Mouse (Mus musculus) midbrain, embryonic 15.5 days (tissue): ENCODE data around the gene Ddit4. TPM values are rescaled to one million over a fixed set of nuclear protein-coding genes. Genes with fewer than 3 reads are reported as not detected.

Source experiments
- ATAC-seq: fragments of 200-750 bp; cut with Nextera tagmentation; replicated peaks from 2 replicates; pipeline ENCODE4 v1.8.0; 2017; ENCODE audit warnings: moderate TSS enrichment
- H3K27ac ChIP-seq: fragments of 300-500 bp; sonication (generic); 2 replicates; pipeline ENCODE4 v1.5.1; 2015; ENCODE audit warnings: mild to moderate bottlenecking, inconsistent platforms
- H3K27me3 ChIP-seq: fragments of 300-500 bp; sonication (generic); replicated peaks from 2 replicates; pipeline ENCODE4 v1.6.1; 2015; ENCODE audit warnings: inconsistent platforms
- H3K36me3 ChIP-seq: fragments of 300-500 bp; sonication (generic); replicated peaks from 2 replicates; pipeline ENCODE4 v1.6.1; 2015; ENCODE audit warnings: inconsistent platforms
- H3K4me1 ChIP-seq: fragments of 300-500 bp; sonication (generic); 2 replicates; pipeline ENCODE4 v1.6.1; 2015; ENCODE audit warnings: inconsistent platforms
- H3K4me2 ChIP-seq: fragments of 300-500 bp; sonication (generic); 2 replicates; pipeline ENCODE4 v1.6.1; 2015; ENCODE audit warnings: inconsistent platforms, mild to moderate bottlenecking, moderate library complexity
- H3K4me3 ChIP-seq: fragments of 300-500 bp; sonication (generic); 2 replicates; pipeline ENCODE4 v1.5.1; 2015; ENCODE audit warnings: mild to moderate bottlenecking, inconsistent platforms
- H3K9ac ChIP-seq: fragments of 300-500 bp; sonication (generic); 2 replicates; pipeline ENCODE4 v1.6.1; 2015; ENCODE audit warnings: mild to moderate bottlenecking, inconsistent platforms
- H3K9me3 ChIP-seq: fragments of 300-500 bp; sonication (generic); 2 replicates; pipeline ENCODE4 v1.6.1; 2016; ENCODE audit warnings: inconsistent platforms
- WGBS: fragments of 180-500 bp; shearing (Covaris S2); methylation state at CpG from one replicate; pipeline ENCODE4 v1.1.7; 2015; ENCODE audit warnings: mixed read lengths; 5-methylcytosine and 5-hydroxymethylcytosine counted together
- polyA plus RNA-seq: library from polyadenylated mRNA; unstranded; fragments of >200 nt; fragmentation: Nextera tagmentation; extraction: Ambion mirVana; gene quantifications from 2 replicates; pipeline ENCODE4 v1.2.1, GENCODE M21; 2015

Ddit4 gene
- polyA plus RNA-seq, 1 experiment from 2014 or later: 52.6 TPM

DNA sequence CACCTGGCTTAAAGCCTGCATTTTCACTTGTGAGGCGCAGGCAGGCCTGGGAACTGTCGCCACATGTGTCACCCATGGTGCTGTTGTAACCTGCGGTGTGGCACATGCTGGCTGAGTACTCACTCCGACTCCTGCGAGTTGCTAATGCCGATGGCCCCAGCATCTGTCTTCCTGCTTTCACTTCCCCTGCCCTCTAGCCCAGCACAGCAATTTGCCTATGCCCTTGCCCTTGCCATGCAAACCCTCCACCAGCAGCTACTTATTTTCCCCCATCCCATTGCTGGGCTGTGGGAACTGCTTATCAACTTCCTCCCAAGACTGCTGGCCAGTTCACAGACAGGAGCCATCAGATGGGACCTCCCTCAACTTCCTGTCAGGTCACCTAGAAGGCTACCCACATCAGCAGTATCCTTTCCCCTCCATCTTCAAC, 29.2 kb upstream of the Ddit4 start:
- no peaks in the 10 kb centered on the region for H3K36me3 ChIP-seq
- no peak overlapping the region for H3K4me3 ChIP-seq
- H3K27ac ChIP-seq: no peak overlapping the region
- 95% methylated on average over 6 of the region's 6 CpGs for WGBS
- no peaks in the 10 kb centered on the region for H3K9me3 ChIP-seq
- H3K4me1 ChIP-seq: peaks cover 14% of the 10 kb centered on the region
- no peaks in the 10 kb centered on the region for H3K27me3 ChIP-seq
- no peak overlapping the region for H3K4me2 ChIP-seq
- ATAC-seq: no peak
- no peak overlapping the region for H3K9ac ChIP-seq

DNA sequence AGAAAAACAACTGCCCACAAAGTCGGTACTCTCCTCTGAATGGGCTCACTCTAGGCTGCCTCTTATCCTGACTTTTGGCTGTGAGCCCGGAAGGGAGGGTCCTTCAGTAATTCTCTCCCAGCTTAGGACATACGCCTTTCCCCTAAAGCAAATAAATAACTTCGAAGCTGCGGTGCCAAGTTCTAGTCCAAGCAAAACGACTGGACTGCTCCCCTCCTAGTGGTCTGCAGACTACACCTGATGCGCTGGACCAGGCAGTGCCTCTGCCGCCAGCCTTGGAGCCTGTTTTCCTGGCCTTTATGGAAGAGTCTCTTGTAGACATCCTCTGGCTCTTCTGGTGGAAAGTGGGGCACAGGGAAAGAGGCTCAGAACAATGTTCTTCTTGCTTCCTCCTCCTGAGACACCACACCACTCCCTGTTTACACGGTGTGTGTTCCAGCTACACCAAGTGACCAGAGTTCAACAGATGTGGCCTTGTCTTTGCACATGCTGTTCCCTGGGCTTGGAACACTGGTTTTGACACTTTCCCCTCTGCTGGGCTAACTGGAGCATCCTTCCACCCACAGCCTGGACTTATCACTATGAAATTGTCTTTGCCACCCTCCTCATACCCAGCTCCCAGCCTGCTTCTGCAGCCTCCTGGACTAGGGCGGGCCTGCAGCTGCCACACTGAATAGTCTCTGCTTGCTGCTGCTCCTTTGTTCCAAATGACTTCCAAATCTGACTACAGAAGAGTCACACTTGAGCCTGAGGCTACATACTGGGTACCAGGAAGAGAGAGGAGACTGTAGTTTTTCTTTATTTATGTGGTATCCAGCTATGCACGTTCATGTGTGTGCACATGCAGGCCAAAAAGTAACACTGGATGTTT, 27.5 kb upstream of the Ddit4 start:
- H3K4me1 ChIP-seq: peaks cover 22% of the 10 kb centered on the region
- no peaks in the 10 kb centered on the region for H3K27me3 ChIP-seq
- H3K27ac ChIP-seq: peak overlapping the region; percentile 59
- no peak overlapping the region for H3K9ac ChIP-seq
- 37% methylated on average over 11 of the region's 11 CpGs for WGBS
- peak; percentile 37; the same call in 1 of the 2 replicates for ATAC-seq
- H3K9me3 ChIP-seq: no peaks in the 10 kb centered on the region
- no peak overlapping the region for H3K4me2 ChIP-seq
- H3K36me3 ChIP-seq: no peaks in the 10 kb centered on the region
- no peak overlapping the region for H3K4me3 ChIP-seq

DNA sequence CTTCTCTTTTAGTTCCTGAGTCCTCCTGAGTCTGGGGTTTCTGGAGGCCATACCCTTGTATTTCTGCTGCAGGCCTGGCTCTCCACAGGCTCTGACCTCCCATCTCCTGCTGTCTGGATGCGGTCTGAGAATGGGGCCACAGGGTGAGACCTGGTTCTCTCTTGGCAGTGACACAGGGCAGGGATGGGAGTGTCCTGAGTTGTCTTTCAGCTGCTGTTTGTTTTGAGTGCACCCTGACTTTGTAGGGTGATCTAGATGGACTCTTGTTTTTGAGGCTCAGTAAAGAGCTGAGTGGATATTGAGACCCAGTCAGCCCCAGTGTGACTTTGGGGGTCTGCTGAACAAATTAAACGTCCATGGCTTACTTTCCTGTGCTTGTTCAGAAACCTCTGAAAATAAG, 26.8 kb upstream of the Ddit4 start:
- WGBS: 51% methylated on average over 2 of the region's 2 CpGs

DNA sequence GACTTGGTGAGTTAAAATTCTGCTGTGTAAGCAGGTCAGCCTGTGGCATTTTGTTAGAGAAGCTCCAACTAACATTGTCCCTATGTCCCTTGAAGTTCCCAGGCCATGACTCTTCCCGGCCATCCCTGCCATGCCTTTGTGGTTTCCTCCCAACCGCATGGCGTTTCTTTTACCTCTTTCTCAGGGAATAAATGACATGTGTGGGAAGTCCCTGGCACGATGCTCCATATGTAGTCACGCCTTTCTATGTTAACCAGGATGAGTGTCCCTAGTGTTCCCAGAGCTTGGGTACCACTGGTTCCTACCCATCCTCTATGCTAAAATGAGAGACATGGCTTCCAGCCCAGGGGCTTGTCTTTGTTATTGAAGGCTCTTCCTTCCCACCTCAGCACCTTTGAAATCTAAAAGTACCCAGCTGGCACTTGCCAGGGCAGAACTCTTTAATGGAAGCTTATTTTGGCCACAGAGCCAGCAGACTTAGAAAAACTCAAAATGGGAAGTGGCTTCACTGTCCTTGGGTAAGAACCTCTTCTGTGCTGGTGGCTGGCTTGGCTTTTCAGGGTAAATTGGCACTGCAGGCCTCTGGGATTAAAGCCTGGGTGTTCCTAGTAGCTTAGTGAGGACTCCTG, 26.2 kb upstream of the Ddit4 start:
- H3K36me3 ChIP-seq: no peaks in the 10 kb centered on the region
- H3K4me3 ChIP-seq: no peak overlapping the region
- ATAC-seq: no peak
- no peak overlapping the region for H3K4me2 ChIP-seq
- H3K9me3 ChIP-seq: no peaks in the 10 kb centered on the region
- H3K27ac ChIP-seq: 0 out of 2 replicates have a peak overlapping the region, but pooled peaks have one; percentile 53
- WGBS: 91% methylated on average over 5 of the region's 5 CpGs
- H3K4me1 ChIP-seq: peaks cover 25% of the 10 kb centered on the region
- no peak overlapping the region for H3K9ac ChIP-seq
- no peaks in the 10 kb centered on the region for H3K27me3 ChIP-seq

More for the DNA sequence above, 26.8 kb upstream of the Ddit4 start:
- no peak overlapping the region for H3K4me2 ChIP-seq
- no peak overlapping the region for H3K9ac ChIP-seq
- no peak for ATAC-seq
- H3K36me3 ChIP-seq: no peaks in the 10 kb centered on the region
- H3K4me1 ChIP-seq: peaks cover 25% of the 10 kb centered on the region
- H3K9me3 ChIP-seq: no peaks in the 10 kb centered on the region
- no peak overlapping the region for H3K4me3 ChIP-seq
- H3K27ac ChIP-seq: peak overlapping the region; percentile 53
- H3K27me3 ChIP-seq: no peaks in the 10 kb centered on the region

DNA sequence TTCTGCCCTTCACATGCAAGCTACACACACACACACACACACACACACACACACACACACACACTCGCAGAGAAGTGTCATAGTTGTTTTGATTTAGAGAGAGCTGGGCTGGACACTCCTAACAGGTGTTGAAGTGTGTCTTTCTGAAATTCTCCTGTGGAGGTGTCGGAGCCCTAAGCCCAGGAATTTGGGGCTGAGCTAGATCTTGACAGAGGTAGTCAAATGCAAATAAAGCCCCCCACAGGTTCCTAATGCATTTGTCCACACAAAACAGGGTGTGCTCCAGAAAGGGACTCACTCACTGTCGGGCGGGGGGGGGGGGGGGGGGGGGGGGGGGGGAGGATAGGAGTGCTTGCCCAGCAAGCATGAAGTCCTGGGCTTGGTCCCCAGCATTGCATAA, 25.5 kb upstream of the Ddit4 start:
- no peak overlapping the region for H3K4me3 ChIP-seq
- no peaks in the 10 kb centered on the region for H3K36me3 ChIP-seq
- no peaks in the 10 kb centered on the region for H3K9me3 ChIP-seq
- WGBS: 59% methylated on average over 2 of the region's 4 CpGs
- no peak overlapping the region for H3K27ac ChIP-seq
- no peak overlapping the region for H3K4me2 ChIP-seq
- peaks cover 25% of the 10 kb centered on the region for H3K4me1 ChIP-seq
- no peak for ATAC-seq
- H3K9ac ChIP-seq: no peak overlapping the region
- no peaks in the 10 kb centered on the region for H3K27me3 ChIP-seq

DNA sequence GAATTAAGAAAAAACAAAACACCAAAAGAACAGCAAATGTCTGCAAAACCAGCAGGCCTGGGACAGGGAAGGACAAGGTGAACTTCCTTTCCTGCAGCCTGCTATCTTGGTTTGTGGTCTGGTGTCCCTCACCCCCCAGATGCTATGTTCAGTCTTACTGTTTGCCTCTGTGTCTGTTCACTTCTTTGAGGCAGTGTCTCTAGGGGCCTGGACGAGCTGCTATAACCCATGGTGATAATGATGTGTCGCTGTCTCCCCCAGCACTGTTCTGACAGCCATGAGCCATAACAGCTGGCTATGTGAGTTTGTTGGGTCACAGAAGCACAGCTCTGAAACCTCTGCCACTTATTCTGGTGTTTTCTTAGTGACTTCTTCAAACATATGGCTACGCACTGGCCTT, 23.2 kb upstream of the Ddit4 start:
- H3K27me3 ChIP-seq: no peaks in the 10 kb centered on the region
- H3K9ac ChIP-seq: no peak overlapping the region
- H3K4me2 ChIP-seq: no peak overlapping the region
- WGBS: 59% methylated on average over 3 of the region's 3 CpGs
- peak overlapping the region; percentile 22; the same call in 1 of the 2 replicates for H3K27ac ChIP-seq
- peaks cover 40% of the 10 kb centered on the region for H3K4me1 ChIP-seq
- H3K4me3 ChIP-seq: no peak overlapping the region
- no peaks in the 10 kb centered on the region for H3K9me3 ChIP-seq
- no peak for ATAC-seq
- no peaks in the 10 kb centered on the region for H3K36me3 ChIP-seq

DNA sequence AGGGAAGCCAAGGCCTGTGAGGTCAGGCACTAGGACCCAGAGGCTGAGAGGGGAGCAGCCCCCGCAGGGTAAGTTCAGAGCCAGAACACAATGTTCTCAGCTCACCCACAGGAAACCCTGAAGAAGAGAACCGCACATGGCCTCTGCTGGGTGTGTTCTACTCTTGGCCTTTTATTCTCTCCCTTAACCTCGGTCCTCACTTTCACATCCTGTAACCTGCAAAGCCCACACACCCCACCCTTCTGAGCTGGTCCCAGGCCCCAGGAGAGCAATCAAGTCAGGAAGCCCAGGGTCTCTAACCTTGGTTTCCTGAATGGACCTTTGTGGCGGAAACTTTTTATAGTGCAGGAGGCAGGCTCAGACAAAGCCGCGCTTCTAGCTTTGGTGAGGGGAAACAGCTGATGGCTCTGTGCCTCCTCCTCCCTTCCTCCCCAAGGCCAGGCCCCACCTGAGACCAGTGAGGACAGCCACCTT, 22.6 kb upstream of the Ddit4 start:
- Histone ChIP-seq H3K27ac (peak overlapping the region; percentile 22; the same call in 1 of the 2 replicates), H3K4me3 (no peak overlapping the region), H3K27me3 (no peaks in the 10 kb centered on the region), H3K9me3 (no peaks in the 10 kb centered on the region), H3K4me1 (peaks cover 40% of the 10 kb centered on the region), H3K4me2 (peak overlapping the region; percentile 4; the same call in 1 of the 2 replicates), H3K9ac (no peak overlapping the region), H3K36me3 (no peaks in the 10 kb centered on the region)
- 15% methylated on average over 6 of the region's 6 CpGs for whole genome bisulfite sequencing
- ATAC-seq: peak; percentile 18; the same call in 1 of the 2 replicates

DNA sequence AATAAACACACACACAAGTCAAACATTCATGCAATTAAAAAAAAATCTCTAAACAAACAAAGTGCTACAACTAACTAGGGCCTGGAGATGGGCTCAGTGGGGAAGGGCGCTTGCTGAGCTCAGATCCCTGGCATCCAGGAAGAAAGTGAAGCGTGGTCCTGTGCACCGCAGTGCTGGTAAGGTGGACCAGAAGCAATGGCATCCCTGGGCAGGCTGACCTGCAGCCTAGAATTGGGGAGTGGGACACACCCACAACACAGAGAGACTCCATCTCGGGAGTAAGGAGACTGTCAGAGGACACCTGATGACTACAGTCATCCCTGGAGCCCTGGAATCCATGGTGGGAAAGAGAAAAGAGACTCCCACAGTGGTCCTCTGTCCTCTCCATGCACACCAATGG, 21.8 kb upstream of the Ddit4 start:
- Histone ChIP-seq H3K4me3 (no peak overlapping the region), H3K9ac (no peak overlapping the region), H3K4me2 (no peak overlapping the region), H3K9me3 (no peaks in the 10 kb centered on the region), H3K27me3 (no peaks in the 10 kb centered on the region), H3K36me3 (no peaks in the 10 kb centered on the region), H3K27ac (no peak overlapping the region), H3K4me1 (peaks cover 33% of the 10 kb centered on the region)
- 89% methylated on average over 4 of the region's 4 CpGs for WGBS
- no peak for ATAC-seq

DNA sequence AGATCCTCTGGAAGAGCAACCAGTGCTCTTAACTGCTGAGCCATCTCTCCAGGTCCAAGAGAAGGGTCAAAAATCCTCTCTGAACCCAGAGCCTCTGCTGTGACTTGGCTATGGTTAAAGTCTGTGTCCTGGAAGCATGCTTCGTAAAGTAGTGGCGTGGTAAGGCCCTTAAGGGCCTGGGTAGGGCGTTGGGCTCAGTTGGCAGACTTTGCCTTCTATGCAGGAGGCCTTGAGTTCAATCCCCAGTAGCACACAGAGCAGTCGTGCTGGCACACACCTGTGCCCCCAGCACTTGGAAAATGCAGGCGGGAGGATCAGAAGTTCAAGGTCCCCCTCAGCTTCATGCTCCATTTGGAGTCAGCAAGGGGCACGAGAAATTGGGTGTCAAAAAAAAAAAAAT, 21.4 kb upstream of the Ddit4 start:
- Histone ChIP-seq H3K4me2 (no peak overlapping the region), H3K36me3 (no peaks in the 10 kb centered on the region), H3K4me3 (no peak overlapping the region), H3K4me1 (peaks cover 29% of the 10 kb centered on the region), H3K27ac (no peak overlapping the region), H3K9ac (no peak overlapping the region), H3K9me3 (no peaks in the 10 kb centered on the region), H3K27me3 (no peaks in the 10 kb centered on the region)
- no peak for ATAC-seq
- WGBS: 84% methylated on average over 6 of the region's 6 CpGs

DNA sequence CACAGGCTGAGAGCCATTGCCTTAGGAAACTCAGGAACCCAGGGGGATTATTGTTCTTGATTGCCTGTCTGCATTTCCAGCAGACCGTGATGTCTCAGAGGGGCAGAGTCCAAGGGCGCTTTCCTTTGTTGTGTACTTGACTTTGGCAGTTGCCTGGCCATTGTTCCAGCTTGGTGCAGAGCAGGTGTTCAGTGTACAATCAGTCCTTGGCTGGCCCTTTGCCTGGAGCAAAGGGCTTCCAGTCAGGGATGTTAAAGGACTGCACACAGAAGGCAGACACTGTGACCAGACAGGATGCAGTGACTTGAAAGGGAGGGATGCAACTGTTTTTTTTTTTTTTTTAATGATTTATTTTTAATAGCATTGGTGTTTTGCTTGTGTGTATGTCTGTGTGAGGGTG, 20.9 kb upstream of the Ddit4 start:
- Histone ChIP-seq H3K9me3 (no peaks in the 10 kb centered on the region), H3K4me1 (peaks cover 29% of the 10 kb centered on the region), H3K4me2 (no peak overlapping the region), H3K9ac (no peak overlapping the region), H3K4me3 (no peak overlapping the region), H3K27me3 (no peaks in the 10 kb centered on the region), H3K36me3 (no peaks in the 10 kb centered on the region), H3K27ac (no peak overlapping the region)
- WGBS: 50% methylated on average over 2 of the region's 2 CpGs
- ATAC-seq: no peak

DNA sequence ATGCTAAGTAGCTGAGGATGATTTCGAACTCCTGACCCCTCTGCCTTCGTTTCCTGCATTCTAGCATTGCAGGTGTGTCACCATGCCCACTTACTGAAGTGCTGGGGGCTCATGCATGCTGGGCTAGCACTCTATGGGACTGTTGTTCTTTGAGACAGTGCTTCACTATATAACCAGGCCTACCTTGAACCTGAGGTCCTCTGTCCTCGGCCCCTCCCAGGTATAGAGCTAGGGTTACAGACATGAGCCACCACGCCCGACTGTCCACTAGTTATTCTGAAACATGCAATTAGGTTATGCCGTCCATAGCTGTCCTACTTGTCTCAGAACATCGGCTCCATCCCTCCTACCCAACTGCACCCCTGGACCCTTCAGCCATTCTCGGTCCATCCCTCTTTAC, 20.2 kb upstream of the Ddit4 start:
- no peak overlapping the region for H3K4me3 ChIP-seq
- no peaks in the 10 kb centered on the region for H3K36me3 ChIP-seq
- H3K9ac ChIP-seq: no peak overlapping the region
- no peaks in the 10 kb centered on the region for H3K27me3 ChIP-seq
- H3K4me2 ChIP-seq: no peak overlapping the region
- H3K4me1 ChIP-seq: peaks cover 29% of the 10 kb centered on the region
- ATAC-seq: no peak
- 92% methylated on average over 8 of the region's 8 CpGs for WGBS
- no peaks in the 10 kb centered on the region for H3K9me3 ChIP-seq
- H3K27ac ChIP-seq: no peak overlapping the region

DNA sequence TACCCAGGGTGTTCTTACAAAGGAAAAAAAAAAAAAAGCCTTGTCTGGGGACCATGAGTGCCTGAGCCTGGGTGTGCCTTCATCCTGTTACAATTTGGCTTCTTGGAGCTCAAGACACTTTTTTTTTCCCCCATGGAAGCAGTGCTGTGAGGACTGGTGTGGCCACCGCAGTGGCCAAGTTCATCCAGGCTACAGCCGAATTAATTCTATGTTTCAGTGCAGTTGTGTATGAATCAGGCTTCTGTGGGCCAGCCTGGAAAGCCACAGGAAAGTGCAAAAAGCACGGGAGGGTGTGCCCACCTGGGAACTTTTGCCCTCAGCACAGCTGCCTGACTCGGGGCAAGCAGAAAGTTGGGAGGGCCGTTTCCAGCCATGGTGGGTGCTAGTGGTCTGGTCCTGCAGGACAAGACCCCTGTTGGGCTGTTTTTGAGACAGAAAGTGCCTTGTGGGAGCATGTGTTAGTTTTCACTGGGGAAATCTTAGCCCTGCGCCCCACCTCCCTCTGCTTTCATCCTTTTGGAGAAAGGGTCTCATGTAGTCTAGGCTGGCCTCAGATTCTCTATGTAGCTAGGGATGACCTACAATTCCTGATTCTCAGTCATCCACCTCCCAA, 18.9 kb upstream of the Ddit4 start:
- peak overlapping the region; percentile 95 for H3K27ac ChIP-seq

More for the DNA sequence above, 18.9 kb upstream of the Ddit4 start:
- Histone ChIP-seq H3K27me3 (no peaks in the 10 kb centered on the region), H3K9ac (peak overlapping the region; percentile 73), H3K4me3 (peak overlapping the region; percentile 59), H3K9me3 (no peaks in the 10 kb centered on the region), H3K4me1 (peaks cover 29% of the 10 kb centered on the region), H3K36me3 (no peaks in the 10 kb centered on the region), H3K4me2 (peak overlapping the region; percentile 75)
- ATAC-seq: no peak
- 29% methylated on average over 6 of the region's 6 CpGs for WGBS
